Mouse (Mus musculus): ENCODE measurements around the gene Gm27029.

DNA sequence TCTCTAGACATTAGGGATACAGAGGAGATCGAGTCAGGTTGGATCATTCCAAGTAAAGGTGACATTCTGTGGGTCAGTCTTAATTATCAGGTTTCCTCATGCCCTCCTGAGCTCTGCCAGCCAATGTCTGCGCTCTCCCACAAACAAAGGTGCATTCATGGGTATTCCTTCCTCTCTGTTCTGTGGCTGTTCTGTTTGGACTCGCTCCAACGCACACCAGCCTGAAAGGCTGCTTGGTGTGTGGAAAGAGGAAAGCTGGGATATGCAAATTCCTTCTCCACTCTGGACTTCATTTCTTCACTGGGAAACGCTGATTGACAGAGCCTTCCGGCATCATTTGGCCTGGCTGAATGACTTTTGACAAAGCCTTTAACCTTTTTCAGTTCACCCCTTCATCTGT, 30.1 kb upstream of the Gm27029 start:
- TF ChIP-seq GATA1 (IDR thresholded peaks at IDR 0.05; ENCODE audit: low read length) (no peak), TAL1 (IDR thresholded peaks at IDR 0.05; ENCODE audit: low read length) (no peak)
